Mouse (Mus musculus) c-Kit-positive CD71-positive TER-119-positive erythroid progenitor cells, embryonic 14.5 days (primary cell): ENCODE measurements around the gene Hoxa11.

Source experiments
- DNase-seq: peaks from one replicate; pipeline ENCODE4 v3.0.0-alpha.2; 2013; ENCODE audit warnings: low spot score

Gene Hoxa11

DNA sequence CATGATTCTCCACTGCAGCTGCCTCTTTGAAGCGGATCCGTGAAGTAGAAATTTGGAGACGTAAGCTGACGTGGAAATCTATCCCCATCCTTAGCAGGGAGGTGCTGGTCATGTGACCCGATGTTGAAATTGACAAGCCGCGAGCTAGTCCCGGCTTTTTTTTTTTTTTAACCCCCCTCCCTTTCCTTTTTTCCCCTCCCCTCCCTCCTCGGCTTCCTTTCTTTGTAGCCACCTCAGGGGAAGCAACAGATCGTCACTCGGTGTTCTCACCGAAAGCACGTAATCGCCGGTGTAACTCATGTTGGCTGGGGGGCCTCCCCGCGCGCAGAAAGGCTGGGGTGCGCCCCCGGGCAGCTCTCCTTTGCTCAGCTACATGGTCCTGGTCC lies at the start of gene Hoxa11:
Hoxa11 (minus strand) TSS at position 54 of the 386 bp plus-strand sequence.
- no peak for DNase-seq

DNA sequence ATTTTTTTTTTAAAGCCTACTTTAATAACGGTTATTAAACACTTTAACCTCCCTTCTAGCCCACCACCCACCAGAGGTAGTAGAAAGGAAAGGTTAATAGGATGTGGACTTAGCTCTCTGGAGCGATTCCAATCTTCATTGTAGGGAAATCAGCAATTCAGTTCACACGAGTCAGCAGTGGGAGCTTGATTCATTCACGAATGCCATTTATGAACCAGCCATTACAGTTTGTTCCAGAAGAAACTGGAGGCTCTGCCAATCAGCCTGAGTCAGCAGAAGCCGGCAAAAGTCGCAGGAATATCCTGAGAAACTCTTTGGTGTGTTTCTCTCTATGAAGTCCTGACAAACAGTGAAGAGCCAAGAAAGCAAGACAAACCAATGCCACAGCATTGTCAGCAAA lies 49.0 kb upstream of the Hoxa11 start:
- no peak for DNase-seq

DNA sequence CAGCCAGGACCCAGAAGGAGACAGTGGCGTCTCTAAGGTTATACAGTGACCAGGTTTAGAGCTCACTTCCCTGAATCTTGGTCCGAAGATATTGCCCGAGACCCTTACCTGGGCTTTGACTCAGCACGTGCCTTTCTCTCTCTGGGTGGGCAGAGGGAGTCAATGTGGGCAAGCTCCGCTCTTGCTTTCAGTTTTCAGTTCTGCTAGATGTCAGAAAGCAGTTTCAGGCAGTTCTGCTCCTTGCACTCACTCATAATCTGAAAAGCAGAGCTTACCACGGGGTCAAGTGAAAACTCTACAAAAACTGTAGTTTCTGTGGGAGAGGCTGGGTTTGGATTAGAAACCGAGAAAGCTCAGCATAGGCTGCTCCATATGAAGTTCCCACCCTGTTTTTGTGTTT lies 46.7 kb upstream of the Hoxa11 start:
- DNase-seq = no peak

DNA sequence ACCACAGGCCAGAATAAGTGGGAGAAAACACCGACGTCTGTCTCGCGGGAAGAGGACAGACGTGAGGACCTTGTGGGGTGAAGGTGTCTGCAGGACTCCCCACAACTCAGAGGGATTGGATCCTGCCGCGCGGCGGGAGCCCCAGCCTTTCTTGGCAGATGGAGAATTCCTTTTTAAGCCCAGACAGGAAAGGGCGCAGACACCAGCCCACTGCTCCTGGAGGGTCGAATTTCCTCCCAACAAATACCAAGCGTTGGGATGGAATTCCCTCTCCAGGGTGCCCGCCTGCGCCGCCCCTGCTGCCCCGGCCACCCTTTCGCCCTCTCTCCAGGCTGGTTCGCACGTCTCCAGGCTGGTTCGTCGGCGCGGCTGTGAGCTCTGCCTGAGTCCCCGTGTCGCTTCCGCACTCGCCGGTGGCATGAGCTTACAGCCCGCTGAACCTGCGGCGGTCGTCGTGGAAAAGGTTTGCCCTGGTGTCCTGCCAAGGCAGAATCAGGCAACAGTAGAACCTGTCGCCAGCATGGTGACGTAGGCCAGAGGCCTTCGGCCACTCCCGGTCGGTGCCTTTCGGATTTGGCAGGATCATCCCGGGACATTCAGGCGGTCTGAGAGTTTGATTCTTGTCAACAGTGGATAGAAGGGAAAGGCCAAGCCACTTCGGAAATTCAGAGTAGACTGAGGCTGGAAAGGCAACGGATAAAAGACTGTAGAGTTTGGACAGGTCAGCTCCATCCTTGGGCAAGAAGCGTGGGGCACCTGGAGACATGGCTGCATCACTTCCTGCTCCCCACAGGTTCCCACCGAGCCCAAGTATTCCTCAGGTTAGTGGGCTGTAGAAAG lies 45.6 kb upstream of the Hoxa11 start:
- DNase-seq = no peak

DNA sequence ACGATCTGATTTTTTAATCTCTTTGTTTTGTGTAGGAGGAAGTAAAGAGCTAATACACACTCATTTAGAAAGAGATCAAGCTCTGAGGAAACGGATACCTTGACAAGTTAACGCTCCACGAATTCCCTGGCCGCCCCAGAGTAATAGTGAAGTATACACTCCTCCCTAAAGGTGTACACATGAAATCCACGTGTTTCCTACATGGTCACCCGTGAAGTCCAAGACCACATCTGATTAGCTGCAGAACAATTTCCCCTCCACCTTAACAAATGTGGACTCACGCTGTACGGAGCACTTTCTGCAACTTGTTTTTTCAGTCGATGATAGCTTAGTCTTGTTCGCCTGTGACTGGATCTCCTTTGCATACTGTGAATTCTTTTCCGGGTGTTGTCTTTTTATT lies 44.6 kb upstream of the Hoxa11 start:
- DNase-seq = no peak

DNA sequence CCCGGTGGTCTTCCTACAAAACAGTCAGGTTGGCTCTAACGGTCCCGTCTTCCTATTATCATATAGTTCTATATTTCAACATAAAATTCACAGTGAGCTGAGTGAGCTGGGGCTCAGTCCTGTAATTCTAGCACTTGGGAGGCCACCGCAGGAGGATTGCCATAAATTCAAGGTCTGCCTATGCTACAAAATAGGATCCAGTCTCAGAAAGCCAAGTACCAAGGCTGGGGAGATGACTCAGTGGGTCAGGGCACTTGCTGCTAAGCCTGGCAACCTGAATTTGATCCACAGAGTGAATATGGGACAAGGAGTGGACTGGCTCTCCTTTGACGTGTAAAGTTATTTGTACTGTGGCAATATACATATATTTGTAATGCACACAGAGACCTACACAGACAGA lies 38.3 kb upstream of the Hoxa11 start:
- DNase-seq = no peak

DNA sequence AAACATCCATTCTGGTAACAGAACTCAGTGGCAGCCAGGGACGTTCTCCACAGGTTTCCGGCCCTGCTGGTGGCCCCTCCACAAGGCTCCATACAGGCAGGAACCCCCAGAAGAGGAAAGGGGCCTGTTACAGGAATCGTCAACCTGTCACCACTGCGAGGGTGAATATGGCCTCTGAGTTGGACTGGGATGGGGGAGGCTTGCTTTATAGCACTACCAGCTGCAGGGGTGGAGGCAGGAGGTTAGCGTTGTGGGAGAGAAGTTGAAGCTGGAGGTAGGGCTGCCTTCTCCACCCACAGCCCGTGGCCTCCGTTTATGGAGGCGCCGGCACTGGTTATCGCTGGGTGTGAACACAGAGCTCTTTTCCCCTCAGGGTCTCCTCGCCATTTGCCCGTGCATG lies 35.5 kb upstream of the Hoxa11 start:
- DNase-seq = no peak

DNA sequence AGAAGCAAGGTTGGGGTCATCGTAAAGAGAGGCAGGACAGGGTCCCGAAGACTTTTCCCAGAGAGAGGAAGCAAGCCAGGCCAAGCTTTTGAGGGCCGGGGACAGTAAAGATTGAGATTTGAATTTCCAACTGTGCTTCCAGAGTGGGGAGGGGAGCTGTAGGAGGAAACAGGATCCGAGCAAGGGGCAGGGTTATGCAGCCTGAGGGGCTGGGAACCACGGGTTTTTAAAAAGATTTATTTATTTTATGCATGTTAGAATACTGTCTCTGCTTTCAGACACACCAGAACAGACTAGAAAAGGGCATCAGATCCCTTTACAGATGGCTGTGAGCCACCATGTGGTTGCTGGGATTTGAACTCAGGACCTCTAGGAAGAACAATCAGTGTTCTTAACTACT lies 31.3 kb upstream of the Hoxa11 start:
- DNase-seq = no peak

DNA sequence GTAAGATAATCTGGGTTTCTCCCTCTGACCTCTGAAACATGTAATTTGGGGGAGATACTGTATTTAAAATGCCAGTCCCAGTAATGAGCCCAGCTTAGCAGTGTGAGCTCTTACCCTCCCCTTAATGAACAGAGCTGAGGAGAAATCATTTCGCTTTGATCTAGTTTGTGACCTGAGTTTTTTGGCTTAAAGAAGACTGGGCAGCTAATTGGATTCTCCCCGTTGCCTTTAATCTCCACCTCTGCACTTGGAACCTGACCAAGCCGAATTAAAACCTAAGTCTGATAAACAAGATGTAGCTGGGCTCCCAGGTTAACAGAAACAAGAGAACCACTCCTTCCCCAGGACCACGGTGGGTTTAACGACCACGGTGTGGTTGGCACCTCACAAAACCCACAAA lies 30.8 kb upstream of the Hoxa11 start:
- DNase-seq = no peak

DNA sequence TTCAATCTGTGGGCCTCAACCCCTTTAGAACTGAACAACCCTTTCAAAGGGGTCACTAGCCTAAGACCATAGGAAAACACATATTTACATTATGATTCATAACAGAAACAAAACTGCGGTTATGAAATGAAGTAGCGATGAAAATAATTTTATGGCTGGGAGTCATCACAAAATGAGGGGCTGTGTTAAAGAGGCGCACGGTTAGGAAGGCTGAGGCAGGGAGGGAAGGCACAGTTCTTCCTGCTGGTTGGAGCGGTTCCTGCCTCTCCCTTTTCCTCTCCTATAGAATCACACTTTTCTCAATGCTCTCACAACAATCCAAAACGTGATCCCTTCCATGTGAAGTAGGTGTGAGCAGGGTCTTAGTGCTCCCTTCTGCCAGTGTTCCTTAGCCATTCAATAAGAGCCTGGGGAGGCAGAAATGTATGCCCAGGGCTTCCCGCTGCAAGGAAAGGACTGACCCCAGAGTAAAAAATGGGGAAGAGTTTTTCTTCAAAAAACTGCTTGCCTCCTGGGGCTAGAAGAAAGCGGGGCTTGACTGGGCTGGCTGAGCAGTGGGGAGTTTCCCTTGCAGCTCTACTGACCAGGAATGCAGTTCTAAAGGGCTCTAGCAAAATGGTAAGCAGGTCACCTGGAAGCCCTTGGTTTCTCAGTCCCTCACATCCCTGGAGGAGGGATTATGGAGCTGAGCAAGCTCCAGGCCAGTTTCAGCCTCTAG lies 30.1 kb upstream of the Hoxa11 start:
- DNase-seq = no peak

DNA sequence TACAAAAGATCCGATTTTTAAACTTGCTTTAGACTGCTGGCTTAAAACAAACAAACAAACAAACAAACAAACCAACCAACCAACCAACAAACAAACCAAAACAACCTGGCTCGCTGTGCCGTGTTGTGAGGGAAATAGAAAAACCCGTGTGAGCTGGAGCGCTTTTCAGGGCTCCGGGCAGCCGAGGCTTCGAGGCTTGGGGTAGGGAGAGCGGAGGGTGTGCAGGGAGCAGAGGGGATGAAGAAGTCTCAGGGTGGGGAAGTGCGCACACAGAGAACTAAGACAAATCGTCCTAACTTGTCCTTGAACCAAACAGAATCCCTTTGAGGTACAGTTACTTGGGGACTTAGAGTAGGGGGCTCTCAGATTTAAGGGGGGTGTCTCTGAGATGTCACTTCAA lies 29.0 kb upstream of the Hoxa11 start:
- DNase-seq = no peak

DNA sequence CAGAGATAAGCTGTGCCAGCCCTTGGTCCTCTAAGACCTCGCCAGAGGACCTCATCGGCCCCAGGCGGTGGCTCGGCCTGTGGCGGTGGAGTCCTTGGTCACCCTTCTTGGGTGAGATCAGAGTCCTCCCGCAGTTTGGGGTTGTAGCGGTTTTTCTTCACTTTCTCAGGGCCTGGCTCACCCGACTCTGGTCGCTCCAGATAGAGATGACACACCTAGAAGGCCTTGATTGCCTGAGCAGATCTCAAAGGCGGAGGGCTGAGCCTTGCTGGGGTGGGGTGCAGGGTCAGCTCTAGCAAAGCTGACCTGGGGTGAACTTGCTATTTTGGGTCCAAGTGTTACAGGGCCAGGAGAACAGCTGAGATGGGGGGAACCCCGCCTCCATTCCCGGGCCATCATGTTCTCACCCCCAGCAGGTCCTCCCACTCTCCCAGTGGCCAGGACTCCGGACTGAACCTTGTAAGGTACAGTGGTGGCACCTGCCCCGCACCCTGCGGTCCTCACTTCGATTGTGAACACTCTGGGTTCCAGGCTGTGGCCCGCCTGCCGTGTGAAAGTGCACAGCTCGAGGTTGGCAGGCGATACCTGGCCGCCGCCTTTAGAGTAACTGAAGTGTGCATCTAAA lies 28.2 kb upstream of the Hoxa11 start:
- DNase-seq = no peak

DNA sequence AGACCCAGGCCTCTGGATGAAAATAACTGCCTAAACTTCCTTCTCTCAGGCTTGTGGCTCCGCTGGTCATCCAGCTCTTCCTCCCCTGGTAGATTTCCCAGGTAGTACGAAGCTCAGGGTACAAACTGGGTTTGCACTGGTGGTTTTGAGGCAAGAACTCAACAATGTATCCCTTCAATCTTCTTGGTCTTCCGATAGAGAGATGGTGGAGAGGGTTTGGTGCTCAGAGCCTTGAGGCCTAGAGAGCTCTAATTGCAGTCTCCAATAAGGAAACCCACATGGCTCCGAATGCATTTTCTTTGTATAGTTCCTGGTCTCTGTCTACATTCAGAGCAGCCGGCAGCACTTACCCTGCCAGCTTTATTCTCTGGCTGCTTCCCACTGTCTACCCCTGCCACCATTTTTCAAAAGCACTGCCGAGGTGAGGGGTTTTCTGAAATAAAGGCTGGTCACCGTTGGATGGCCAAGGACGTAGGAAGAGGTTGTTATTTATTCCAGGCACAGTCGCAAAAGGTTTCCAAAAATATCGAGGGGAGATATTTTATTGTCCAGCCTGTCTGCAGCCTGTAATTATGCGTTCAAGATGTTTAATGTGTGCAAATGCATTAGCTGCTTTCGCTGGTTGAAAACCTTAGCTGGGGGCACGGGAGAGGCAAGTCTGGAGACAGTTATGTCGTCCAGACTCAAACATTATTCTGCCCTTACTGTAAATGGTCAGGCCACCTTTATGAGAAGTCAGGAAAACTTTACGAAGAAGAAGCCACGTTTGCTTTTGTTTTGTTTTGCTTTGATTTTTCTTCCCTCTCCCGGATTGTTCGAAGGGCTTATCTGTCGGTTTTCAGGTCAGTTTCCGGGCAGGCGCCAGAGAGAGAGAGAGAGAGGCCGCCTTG lies 27.4 kb upstream of the Hoxa11 start:
- DNase-seq = no peak

DNA sequence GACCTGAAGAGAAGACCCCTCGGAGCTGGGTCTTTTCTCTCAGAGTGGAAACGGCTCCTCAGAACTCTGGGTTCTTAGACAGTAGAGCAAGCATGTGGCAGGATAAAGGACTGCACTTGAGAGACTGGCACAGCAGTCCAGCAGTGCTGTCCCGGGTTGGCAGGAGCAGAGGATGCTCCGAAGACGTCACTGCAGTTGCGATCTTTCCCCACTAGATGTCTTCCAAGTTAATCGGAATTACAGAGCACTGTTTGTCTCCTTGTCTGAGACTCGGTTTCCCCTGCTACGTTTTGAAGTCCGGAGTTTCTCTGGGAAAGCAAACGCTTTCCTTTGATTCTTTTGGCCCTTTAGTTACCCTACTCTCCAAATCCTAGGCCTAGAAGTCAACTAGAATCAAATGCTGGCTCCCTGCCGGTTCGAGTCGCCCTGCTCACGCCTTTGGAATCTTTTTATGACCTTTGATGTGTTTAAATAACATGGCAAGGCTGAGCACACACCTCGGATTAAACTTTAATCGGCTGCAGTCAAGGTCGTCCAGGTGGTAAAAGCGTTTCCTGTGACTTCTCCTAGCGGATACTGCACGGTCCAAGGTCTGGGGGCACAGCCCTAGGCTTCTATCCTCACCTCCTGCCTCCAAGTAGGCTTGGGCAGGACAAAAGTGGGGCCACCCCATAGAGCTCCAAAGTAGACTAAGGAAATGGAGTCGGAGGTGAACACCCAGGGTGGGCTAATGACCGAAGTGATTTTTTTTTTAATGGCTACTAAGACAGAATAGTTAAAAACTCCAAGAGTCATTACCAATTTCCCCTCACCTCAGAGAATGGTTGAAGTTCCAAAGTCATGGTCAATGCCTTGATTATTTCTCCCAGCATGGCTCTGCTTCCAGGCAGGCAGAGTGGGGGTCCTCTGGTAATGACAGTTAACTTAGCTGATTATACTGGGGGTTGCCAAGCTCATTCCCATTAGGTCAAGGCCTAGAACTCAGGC lies 25.2 kb upstream of the Hoxa11 start:
- DNase-seq = no peak

DNA sequence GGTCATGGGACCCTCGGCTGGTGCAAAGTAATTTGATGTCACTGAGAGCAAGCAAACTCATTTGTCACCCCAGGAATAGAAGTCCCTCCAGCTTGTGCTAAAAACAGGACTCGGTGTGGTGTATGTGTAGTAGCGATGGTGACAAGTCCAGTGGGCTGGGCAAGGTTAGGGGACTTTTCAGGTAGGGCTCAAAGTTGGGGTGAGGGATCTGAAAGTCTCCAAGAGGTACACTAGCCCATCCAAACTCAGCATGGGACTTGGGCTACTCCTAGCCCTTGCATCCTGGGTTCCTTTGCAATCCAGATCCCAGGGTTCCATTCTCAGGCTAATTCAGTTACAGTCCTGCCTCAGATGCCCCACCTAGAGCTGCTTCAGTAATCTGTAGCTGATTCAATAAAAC lies 23.1 kb upstream of the Hoxa11 start:
- DNase-seq = no peak

DNA sequence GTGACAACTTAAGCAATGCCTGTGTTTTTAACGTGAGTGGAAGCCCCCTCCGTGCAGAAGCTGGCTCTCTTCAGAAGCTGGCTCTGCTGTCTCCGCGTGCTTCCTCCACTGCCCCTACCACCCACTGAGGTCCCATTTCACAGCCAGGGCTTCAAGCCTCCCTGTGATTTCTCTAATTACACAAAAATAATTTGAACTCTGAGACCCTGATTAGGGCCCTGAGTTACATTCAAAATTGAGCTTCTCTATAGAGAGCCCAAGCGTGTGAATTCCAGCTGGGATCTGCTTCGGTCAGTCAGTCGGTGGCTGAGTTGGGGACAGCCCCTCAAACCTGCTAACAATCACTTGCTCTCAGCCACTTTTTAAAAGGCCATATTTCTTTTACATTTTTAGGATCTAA lies 22.7 kb upstream of the Hoxa11 start:
- DNase-seq = no peak

DNA sequence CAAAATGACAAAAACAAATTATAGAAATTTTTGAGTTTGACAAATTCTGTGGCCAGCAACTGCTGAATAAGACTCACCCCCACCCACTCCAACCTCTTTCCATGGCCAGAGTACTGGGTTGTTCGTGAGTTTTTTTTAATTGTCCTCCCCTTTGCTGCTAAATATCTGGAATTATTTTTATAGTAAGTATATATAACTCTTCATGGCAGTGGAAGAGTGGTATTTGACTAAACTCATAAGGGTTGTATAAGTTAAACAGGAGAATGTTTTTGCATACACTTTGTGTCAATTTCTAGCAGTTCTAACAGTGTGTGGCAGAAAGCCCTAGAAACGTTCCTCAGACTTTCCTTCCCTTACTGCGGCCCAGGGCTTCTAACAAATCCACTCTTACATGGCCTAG lies 22.1 kb upstream of the Hoxa11 start:
- DNase-seq = no peak

DNA sequence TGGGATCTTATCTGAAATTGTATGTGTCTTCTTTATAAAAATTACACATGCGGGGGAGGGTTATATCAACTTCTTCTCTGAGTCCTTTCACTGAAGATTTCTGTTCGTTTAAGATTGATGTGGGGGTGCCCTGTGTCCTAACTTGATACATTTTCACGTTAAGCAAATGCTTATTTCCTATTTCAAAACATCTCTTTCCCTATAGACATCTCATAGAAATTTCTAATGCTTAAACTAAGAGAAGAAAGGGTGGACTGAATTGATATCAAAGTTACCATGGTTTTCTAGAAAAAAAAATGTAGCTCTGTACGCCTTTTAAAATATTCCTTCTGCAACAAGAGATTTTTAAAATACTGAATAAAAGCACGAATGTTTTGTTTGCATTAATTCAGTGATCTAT lies 21.6 kb upstream of the Hoxa11 start:
- DNase-seq = no peak

DNA sequence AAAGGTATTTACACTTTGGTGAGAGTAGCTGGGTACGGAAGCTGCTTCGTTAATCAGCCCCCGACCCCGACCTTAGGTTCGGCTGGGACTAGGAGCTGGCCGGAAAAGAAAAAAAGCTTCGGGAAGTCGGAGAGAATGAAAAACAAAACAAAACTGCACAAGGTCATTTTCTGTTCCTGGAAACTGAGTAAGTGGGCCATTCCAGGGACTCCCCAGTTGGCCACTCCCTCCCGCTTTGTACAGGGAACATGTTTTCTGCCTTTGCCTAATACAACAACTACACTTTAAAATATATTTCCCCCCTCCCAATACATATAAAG lies 21.0 kb upstream of the Hoxa11 start:
- DNase-seq = no peak

DNA sequence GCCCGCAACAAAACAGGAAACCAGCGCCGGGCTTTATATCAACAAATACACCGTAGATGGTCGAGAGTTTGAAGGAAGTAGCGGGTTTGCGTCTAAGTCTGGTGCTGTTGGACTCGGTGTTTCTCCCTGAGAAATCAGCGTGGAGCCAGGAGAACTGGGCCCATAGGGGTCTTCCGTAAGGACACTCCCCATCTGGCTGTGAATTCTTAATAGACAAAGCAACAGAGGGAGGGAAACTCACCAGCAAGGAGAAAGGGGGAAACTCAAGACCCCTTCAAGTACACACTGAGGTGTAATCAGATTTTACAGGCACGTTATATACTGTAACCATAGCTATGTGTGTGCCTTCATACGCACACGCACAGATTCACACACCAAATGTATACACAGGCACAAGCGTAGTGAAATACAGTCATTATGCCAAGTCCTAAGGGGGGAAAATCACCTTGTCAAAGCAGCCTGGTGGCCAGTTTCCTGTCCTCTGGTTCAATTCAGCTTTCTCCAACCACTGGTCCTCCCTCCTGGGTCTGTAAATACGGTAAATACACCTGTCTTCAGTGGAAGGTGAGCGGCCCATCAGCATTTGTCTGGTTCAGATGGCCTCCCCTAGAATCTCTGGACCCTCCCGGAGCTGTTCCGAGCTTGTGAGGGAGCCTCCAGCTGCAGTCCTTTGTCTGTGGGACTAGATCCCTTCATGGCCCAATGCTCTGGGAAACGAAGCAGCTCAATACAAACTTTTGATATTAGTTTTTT lies 20.5 kb upstream of the Hoxa11 start:
- DNase-seq = no peak
